9 mouse cellular contexts compared by ENCODE assay signal in genomic region chr6:114250311-114250710, GRCm38 (mm10). TPM values are rescaled to one million over a fixed set of nuclear protein-coding genes. Genes with fewer than 3 reads are reported as not detected.
DNase-seq lines count a peak whose midpoint lies in the region; TF ChIP-seq lines count a peak whose summit lies in the region.
"Had no signal": no experiment of that assay in that cellular context is flagged by ENCODE, and none has a peak within 500 bp of the region (broad histone marks: within the 10 kb centered on the region; RNA-seq: fewer than 3 reads in every experiment).

No protein-coding gene starts in this region.

- peak; percentile 70 to 73 for DNase-seq in adrenal gland, adult 18-20 months (ENCODE audit: low spot score in 2 of 2)
- peak; percentile 52 for DNase-seq in gastrocnemius, postnatal 14 days
- peak; percentile 68 to 81 for DNase-seq in kidney, postnatal 25 days
- peak; percentile 31 to 46 for DNase-seq in lung, adult 18-20 months
- peak; percentile 61 for DNase-seq in ovary, postnatal 36 days (ENCODE audit: low spot score)
- peak; percentile 52 to 62 for DNase-seq in thymus, postnatal 36 days

- no peaks in the 10 kb centered on the region for H3K79me3 ChIP-seq in C2C12 (ENCODE audit: low read depth)

- no peak overlapping the region for H3ac ChIP-seq in C2C12 (ENCODE audit: control insufficient read depth, insufficient read length, low read depth)

- peak; percentile 77 for TF ChIP-seq CTCF in C2C12 (IDR thresholded peaks at IDR 0.05; ENCODE audit: control insufficient read depth, insufficient read depth, insufficient read length)
- peak; percentile 97 for TF ChIP-seq CTCF in cortical plate, adult 2 months (IDR thresholded peaks at IDR 0.05; ENCODE audit: extremely low read depth, insufficient read depth, low read length)

- H3K27ac ChIP-seq in cortical plate, adult 2 months (ENCODE audit: insufficient read depth, low read length) = no peak overlapping the region
- H3K27ac ChIP-seq: stomach, embryonic 15.5 days had no signal

- H3K4me3 ChIP-seq in C2C12 (ENCODE audit: insufficient read depth, poor library complexity, severe bottlenecking) = no peak overlapping the region
- H3K4me3 ChIP-seq in cortical plate, adult 2 months (ENCODE audit: insufficient read depth, low read length) = no peak overlapping the region
- H3K4me3 ChIP-seq: stomach, embryonic 15.5 days had no signal

- no peak for TF ChIP-seq POLR2A in cortical plate, adult 2 months (IDR thresholded peaks at IDR 0.05; ENCODE audit: extremely low read depth, insufficient read depth, low read length)

- H3K4me1 ChIP-seq in cortical plate, adult 2 months (ENCODE audit: control insufficient read depth, insufficient read depth, low read length) = peaks cover 2% of the 10 kb centered on the region; the same call in 1 of the 2 replicates
- H3K4me1 ChIP-seq: stomach, embryonic 15.5 days had no signal

- H3K79me2 ChIP-seq in C2C12 (ENCODE audit: control insufficient read depth, insufficient read depth) = no peaks in the 10 kb centered on the region

- no peaks in the 10 kb centered on the region for H3K36me3 ChIP-seq in C2C12 (ENCODE audit: control insufficient read depth, insufficient read depth)
- H3K36me3 ChIP-seq: stomach, embryonic 15.5 days had no signal

- intact Hi-C loops in gastrocnemius, postnatal 14 days (cut with DNase I; ENCODE audit: low total_unique reads) = loop anchor here (5.0 kb wide), 1 partner anchor 158 kb away; no protein-coding TSS in a partner anchor

- peaks cover 46% of the 10 kb centered on the region for H3K27me3 ChIP-seq in C2C12 (ENCODE audit: control insufficient read depth, insufficient read depth, insufficient read length)
- H3K27me3 ChIP-seq: stomach, embryonic 15.5 days had no signal

TF ChIP-seq in C2C12, 6 proteins besides CTCF, POLR2A, EP300 and RAD21:
- no peak for TF ChIP-seq FOSL1 (IDR thresholded peaks at IDR 0.05; ENCODE audit: insufficient read depth, low read length, poor library complexity, severe bottlenecking)
- TF ChIP-seq MAX (IDR thresholded peaks at IDR 0.05) = no peak
- TF ChIP-seq MYOD1 (IDR thresholded peaks at IDR 0.05; ENCODE audit: control insufficient read depth, insufficient read length, low read depth) = no peak
- TF ChIP-seq MYOG (IDR thresholded peaks at IDR 0.05; ENCODE audit: control insufficient read depth, extremely low read depth, insufficient read length) = no peak
- TF ChIP-seq CEBPB (IDR thresholded peaks at IDR 0.05; ENCODE audit: low read depth) = no peak
- TF ChIP-seq USF1 (IDR thresholded peaks at IDR 0.05; ENCODE audit: low read depth) = no peak

RNA-seq across cellular contexts. Expression of gene Slc6a1, which starts 32.1 kb away (rescaled TPM):
- not detected for polyA plus RNA-seq in C2C12 (2012; fragmentation: generic; extraction: Trizol)
- not detected for total RNA-seq in adrenal gland, adult 18-20 months (2021)
- 363 and 392 TPM in 2 replicates for polyA plus RNA-seq in cortical plate, adult 2 months (2012; rRNA removed)
- total RNA-seq in gastrocnemius, postnatal 14 days (2021) = under 1 TPM; 0.20 to 0.86 TPM
